Mouse (Mus musculus) T-cell, adult 2 months (primary cell): ENCODE measurements around the gene Atp8b3.

Experiments used
- DNase-seq: peaks from one replicate; pipeline ENCODE4 v3.0.0; 2022; ENCODE audit warnings: low spot score

Atp8b3 gene

DNA sequence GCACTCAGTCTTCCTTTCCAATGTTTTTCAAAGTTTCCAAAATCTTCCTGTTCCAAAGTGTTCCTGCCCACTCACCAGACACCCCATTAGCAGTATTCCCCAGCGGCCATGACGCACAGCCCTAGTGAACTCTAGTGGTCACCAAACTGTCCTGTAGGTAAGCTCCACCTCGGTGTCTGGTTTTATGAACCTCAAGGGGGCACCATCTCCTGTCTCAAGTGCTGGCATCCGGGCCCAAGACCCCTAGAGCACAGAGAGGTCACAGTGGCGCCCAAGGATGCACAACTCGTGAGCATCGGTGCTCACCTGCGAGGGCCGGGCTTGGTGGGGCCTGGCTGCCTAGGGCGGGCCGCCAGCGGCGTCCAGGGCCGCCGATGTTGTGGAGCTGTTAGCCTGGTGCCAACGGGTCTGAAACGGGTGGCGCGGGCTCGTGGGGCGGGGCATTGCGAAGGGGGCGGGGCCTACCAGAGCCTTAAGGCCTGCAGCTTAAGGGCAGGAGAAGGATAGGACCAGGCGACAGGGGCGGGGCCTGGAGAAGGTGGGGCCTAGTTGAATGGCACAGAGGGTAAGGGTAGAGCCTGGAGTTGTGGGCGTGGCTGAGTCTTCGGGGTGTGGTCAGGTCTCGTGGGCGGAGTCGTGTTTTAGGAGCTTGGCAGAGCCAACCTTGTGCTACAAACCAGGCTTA, at the start of gene Atp8b3:
Gene Atp8b3 (minus strand): TSS at position 415 of the 685 bp plus-strand sequence.
- peak; percentile 84 for DNase-seq

DNA sequence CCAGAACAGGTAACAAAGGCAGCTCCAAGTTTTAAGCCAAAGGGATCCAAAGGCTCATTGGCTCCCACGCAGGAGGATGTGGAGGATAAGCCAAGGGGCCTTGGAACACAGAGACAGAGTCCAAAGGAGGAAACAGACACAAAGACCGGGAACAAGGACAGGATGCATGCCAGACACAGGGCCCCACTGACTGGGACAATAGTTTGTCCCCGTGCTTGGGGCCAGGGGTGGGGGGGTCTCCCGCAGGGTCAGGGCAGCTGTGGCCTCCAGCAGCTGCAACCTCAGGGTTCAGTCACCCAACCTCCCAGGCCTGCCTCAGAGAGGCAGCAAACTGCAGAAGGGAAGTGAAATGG, 48.4 kb upstream of the Atp8b3 start:
- no peak for DNase-seq

DNA sequence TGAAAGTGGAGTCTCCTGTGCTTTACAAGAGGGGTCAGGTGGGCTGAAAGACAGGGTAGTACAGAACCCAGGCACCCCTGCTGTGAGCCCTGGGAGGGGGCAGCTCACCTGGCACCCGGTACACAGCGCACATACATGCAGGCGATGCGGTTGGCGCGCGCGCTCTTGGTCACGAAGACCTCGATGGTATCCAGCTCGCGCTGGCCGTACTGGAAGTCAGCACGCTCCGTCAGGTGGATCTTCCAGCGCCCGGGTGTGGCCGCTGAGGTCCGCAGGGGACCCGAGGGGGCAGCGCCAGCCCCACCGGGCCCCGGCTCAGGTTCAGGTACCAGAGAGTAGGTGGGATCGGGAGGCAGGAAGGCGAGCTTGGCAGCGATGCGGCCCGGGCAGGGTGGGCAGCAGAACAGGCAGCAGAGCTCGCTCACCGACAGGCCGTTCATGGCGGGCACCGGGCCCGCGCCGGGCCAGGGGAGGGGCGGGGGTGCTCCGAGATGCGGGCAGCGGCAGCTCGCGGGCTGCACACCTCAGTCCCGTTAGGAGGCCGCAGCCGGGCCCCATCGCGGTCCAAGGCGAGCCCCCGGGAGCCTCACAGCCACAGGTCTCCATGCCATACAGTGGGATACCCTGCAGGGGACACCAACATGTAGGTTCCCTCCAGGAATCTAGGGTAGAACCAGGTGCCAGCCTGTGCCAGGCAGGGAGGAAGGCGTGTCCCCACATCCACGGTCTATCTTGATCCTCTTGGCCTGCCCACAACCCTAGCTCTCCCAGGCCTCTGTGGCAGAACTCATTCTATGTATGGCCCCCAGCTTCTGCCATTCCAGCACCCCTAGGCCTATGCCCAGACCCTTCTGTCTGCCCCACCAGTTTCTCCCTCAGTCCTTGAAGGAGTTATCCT, 47.7 kb upstream of the Atp8b3 start:
- no peak for DNase-seq

DNA sequence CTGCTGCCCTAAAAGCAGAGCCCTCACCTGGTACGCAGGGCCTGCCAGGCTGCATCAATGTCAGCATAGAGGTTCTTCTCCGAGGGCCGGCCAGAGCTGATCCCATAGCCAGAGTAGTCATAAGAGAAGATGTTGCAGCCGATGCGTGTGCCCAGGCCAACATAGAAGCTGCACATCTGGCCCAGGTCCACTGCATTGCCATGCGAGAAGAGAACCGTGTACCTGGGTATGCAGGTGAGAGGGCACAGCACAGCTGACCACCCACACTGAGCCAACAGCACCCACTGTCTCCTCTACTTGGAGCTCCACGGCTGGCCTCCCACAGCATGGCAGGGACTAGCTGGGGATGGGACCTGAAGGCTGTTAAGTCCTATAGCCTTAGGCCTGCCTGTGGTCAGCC, 46.7 kb upstream of the Atp8b3 start:
- DNase-seq = no peak

DNA sequence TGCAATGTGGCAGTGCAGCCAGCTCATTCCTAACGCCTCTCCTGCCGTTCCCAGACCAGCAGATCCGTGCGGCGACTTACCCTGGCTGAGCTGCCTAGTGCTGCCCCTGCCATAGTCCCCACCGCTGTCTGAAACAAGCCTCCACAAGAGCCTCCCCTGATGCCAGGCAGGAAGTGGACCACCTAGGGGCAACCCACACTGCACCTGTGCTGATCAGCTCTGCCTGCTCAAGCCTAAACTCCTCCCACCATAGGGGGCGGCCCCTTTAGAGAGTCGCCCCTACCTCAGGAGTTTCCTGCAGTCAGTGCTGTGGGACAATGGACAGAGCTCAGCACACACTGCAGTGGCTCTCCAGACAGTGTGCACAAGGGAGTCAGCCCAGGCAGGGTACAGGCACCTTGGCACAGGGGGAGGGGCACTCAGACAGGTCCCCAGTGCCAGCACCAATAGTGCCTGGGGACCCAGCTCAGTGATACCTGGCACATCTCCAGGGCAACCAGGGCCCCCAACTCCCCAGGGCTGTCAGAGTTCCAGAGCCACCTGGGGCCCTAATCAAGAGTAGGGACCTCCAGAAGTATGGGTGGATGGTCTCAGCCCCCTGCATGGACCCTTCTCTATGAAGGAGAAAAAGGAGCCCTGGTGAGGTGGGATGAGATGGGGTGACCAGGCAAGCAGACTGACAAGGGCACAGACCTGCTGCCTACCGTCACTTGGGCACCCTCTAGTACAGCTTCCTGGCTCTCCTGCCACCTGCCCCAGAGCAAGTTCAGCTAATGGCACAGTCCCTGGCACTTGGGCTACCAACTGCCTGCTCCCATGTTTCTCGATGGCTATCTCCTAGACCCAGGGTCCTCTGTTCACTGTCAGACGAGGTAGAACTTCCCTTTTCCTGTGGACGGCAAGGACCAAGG, 46.0 kb upstream of the Atp8b3 start:
- DNase-seq = no peak

DNA sequence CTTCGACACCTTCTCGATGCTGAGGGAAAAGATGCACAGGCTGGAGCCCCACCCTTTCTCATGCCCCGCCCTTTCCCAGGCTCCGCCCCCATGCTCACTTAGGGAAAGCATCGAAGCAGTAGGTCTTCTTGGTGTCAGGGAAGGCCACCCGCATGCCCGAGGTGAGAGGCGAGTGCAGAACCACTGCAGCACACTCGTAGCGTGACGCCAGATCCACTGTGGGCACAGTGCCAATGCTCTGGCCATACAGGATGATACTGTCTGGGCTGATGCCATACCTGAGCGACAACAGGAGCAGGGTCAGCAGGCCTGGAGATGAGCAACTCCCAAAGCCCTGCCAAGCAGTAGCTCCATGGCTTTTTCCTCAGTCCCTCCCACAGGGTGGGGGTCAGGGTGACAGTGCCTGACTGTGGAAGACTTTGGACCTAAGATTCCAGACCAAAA, 45.1 kb upstream of the Atp8b3 start:
- no peak for DNase-seq

DNA sequence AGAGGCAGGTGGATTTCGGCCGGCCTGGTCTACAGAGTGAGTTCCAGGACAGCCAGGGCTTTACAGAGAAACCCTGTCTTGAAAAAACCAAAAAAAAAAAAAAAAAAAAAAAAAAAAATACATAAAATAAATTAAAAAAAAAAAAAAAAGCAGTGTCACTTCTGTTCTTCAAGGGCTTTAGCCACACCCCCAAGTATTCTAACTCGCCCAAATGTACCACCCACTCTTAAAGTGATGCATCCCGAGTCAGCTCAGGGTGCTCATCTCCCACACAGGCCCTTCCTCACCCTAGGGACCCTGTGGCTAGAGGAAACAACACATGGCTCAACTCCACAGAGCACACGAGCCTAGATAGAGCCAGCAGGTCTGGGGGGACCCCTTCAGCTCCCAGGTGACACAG, 44.1 kb upstream of the Atp8b3 start:
- DNase-seq = no peak

DNA sequence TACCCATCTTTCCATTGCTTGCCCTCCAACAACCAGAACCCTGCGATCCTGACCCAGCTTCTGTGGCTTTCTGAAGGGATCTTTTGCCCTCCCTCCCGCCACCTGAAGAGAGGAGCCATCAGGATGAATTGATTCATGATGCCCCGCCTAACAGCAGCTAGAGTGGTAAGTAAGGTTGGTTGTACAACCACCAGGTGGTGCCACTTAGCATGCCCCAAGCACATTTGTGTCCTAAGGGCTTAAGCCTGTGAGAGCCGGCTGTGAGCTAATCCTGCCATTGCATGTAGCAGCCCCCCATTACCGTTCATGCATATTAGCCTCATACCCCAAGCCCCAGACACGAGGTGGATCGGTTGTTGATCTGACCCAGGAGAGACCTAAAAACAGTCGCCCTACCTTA, 40.0 kb upstream of the Atp8b3 start:
- DNase-seq = peak; percentile 80

DNA sequence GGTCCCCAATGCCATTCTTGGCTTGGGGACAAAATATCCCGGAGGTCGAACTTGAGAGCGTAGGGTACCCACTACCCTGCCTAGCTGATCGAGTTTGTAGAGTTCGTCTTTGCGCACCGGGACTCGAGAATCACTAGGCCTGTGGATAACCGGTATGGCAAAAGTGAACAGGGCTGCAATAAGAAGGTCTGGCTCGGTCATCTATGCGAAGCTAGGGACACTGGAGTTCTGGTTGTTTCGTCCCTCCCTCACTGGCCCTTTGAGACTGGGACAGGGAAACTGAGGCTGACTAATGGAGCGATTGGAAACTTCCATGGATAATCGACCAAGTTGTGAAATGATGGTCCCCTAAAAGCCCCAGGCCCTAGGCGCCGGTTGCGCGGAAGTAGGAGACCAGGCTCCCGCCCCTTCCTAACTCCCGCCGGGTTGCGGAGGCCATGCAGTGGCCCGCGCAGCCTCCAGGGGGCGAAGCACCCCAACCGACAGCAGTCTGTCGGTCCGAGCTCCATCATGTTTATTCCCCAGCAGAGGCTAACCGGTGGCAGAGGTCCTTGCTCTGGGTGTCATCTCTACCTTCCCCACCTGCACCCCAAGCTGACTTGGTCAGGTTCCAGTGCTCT, 39.3 kb upstream of the Atp8b3 start:
- peak; percentile 85 for DNase-seq

DNA sequence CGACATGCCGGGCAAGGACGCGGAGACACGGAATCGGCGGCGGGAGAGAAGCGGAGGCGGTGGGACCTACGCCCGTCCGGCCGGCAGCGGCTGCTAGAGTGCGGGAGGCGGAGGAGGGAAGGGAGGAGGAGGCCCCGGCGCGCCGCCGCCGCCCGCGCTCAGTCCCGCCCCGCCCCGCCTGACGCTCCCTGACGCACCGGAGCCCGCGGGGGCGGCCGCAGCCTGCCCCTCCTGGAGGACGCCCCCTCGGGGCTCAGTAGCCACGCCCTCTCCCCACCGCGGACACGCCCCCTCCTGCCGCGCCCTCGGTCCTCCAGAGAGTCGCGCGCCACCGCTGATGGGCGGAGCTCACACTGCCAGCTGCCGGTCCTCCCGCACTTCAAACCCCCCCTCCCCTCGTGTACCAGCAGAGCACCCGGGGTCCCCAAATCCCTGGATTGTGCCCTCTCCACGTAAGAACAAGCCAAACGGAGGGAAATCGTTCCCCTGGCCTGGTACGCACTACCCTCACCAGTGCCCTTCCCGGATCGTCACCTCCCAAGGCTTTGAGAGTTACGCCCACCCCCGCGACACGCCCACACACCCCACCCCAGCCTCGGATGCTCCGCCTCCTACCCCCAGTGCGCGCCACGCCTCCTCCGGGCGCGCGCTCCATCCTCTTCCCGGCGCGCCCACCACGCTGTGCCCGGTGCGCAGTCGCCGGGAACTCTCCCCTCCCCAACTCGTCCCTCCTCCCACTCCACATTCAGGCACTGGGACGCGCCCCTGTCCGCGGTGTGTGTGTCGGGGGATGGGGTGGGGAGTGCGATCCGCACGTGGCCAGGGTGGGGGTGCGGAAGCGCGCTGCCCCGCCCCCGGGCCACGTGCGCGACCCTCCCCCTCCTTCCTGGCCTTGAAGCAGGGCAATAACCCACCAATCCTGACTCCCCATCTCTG, 38.5 kb upstream of the Atp8b3 start, which contains the start of gene Klf16:
Gene Klf16 (minus strand): TSS at position 127 of the 936 bp plus-strand sequence.
- peak; percentile 99 for DNase-seq

DNA sequence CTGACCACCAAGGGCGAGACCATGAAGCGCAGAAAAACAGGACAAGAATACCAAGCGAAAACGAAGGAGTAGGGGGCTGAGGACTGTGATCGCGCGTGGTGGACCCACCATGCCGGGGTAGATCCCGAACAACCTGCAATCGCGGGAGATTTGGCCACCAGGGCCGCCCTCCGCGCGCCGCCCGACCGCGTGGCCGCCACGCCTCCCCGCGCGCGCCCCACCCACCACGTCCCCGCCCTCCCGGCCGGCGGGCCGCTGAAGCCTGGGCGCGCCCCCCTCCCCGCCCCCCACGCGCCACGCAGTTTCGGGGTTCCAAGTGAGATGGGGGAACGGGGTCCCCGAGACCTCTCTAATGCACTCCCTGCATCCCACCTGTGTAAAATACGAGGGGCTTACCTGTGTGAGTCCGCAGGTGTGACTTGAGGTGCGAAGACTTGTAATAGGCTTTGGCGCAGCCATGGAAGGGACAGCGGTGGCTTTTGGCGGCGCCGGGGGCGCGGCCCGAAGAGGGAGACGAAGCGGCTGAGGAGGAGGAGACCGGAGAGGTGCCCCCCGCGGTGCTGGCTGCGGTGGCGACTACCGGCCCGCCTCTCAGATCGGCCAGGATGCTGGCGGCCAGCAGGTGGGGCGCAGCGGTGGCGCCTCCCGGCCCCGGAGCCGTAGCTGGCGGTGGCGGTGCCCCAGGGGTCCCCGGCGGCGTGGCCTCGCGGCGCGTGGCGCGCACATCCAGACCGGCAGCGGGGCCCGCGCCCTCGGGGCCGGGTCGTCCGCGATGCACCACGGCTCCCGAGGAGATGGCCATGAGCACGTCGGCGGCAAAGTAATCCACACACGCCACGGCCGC, 37.6 kb upstream of the Atp8b3 start:
- peak; percentile 60 for DNase-seq

DNA sequence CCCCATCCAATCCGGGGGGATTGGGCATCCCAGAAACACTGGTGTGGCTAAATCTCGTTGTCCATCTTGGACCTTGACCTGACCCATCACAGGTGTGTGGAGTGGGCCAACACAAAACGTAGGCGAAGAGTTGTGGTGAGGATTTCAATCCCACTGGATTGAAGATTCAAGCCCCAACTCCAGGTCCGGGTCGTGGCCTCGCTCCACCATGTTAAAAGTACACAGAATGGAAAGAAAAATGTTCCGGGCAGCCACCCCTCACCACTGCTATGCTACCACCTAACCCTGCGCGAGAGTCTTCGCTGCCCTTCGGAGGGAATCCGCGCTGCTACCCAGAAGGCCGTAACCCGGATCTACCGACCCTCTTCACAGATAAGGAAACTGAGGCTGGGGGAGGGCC, 37.0 kb upstream of the Atp8b3 start:
- DNase-seq = no peak

DNA sequence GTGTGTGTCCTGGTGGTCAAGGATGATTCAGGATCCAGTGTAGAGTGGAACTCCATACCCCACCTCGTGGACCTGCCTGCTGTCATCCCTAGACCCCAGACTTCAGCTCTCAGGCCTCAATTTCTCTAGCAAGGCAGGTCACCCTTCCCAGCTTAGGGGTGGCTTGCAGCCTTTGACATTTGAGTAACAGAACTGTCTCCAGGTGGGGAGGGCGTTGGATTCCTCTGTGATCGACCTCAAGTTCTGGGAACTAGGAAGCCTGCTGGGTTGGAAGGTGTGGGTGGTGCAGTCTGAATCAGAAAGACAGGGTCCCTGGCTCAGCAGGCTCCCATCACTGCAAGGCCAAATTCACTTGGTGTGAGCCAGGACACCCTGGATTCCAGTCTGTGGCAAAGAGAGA, 36.0 kb upstream of the Atp8b3 start:
- no peak for DNase-seq

DNA sequence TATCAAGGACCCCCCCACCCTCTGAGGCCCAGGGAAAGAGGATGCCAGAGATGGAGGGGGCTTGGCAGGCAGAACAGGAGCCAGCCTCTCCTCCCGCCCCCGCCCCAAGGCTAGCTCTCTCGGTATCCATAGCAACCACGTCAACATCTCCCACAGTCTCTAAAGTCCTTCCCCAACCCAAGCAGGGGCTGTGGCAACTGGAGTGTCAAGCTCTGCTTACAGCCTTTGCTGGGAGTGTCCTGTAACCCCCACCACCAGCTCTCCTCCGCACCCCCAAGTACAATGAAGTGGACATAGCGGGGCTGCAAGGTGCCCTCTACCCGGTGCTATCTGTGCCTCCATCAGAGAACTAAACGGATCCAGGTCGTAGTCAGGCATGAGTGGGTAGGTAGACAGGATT, 35.0 kb upstream of the Atp8b3 start:
- no peak for DNase-seq

DNA sequence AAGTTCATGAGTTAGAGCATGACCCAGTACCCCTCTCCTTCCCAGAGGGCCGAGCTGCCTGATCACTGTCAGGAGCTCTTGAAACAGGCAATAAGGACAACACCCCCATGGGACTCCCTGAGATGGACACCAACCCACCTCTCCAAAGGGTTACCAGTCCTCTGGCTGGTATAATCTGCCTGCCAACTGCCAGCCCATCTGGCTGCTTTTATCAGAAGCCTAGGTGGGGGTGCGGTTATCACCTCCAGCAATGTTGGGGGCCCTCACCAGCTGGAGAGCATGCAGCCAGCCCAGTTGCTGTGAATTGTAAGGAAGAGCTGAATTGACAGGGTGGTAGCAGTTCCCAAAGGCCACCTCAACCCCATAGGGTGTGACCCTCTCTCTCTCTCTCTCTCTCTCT, 33.6 kb upstream of the Atp8b3 start:
- no peak for DNase-seq

DNA sequence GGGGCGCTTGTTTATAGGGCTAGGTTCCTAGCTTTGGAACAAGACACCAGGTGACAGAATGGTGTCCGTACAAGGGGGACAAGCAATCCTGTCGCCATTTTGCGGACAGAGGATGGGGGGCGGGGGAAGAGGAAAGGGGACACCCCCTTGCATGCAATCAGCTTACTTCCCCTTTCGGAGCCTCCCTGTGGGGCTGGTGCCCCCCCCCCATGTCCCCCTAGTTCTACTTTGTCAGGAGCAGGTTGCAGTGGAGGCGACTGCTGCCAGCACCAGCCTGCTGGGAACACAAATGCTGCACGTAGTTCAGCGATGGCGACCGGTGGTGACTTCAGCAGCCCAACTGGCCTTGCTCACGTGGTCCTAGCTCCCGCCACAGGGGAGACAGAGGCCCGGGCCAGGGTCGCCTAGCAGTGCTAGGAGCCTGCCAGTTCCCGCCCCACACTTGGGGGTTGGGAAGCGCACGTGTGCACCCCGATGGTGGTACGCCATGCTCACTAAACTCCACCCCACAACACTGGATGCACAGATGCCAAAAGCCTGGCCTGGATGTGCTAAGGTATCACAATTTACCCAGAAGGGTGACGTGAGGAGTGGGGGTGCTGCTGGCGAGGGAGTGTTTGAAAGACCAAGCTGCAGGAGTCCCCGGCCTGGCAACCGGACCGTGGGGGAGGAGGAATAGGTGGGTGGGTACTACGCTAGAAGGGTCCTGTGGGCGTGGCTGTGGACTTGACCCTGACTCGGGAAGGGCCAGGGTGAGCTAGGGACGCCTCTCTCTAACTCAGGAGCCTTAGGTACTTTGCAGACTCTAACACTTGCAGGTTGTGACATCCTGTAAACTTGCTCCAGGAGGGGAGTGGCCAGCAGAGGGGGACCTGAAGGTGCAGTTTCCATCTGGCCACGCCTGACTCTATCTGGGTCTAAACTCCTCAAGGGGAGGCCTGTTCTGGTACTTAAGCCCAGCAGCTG, 32.2 kb upstream of the Atp8b3 start:
- no peak for DNase-seq

DNA sequence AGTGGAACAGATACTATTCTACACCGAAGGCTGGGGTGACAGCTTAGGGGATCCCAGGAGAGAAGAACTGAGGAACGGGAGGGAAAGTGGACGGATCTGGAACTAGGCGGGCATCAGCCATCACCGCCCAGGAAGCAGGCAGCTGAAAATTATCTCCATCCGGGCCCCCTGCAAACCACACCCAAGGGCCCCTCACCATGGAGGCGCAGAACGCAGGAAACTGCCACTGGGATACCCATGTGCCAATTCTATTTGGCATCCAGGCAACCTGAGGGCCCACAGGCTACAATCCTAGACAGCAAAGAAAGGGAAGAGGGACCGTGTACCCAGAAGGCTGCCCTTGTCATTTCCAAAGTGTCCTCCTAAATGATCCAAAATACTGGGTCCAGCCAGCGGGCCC, 31.5 kb upstream of the Atp8b3 start:
- no peak for DNase-seq

DNA sequence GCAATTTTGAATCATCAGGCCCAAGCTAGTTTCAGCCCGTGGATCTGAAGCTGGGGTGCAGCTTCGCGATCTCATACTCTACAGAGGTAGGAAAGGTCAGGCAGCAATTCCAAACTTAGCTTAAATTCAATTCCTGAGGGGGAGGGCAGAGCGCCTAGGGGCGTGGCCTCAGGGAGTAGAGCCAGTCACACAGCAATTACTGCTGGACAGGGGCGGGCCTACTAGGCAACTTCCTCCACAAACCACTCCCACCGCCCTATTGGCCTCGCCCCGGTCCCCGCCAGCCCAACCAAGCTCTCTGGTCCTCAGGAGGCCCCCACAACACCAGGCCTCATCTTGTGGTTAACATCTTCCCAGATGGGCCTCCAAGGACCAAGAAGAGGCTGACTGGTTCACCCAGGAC, 30.7 kb upstream of the Atp8b3 start:
- peak; percentile 31 for DNase-seq

DNA sequence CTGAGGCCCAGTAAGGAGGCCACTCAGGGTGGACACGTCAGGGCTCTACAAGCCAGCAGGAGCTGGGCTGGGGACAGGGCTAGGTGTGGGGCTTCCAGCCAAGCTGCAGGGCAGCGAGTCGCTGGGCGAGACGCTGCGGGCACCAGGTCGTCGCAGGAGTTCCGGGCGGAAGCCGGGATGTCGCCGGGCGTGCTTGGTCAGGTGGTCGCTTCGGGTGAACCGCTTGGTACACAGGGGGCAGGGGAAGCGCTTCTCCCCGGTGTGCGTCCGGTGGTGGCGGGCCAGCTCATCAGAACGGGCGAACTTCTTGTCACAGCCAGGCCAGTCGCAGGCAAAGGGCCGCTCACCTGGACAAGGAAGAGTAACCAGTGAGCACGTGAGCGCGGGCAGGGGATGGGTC, 30.0 kb upstream of the Atp8b3 start:
- DNase-seq = no peak
